Mouse (Mus musculus) ZHBTc4 (cell line): ENCODE data around the gene Tsc22d2.

ENCODE experiments used
- DNase-seq: peaks from one replicate; pipeline ENCODE4 v3.0.0-alpha.2; 2011; ENCODE audit warnings: low read depth, low spot score

The Tsc22d2 gene

GRCm38 (mm10) chr3:58513483-58513882, 99.0 kb downstream of the Tsc22d2 start:
- no peak for DNase-seq

GRCm38 (mm10) chr3:58515947-58516601, 101.6 kb downstream of the Tsc22d2 start:
- no peak for DNase-seq
